Mouse (Mus musculus) CH12.LX (cell line): ENCODE results near the gene Tsku.
A peak's percentile ranks its signal among the peaks of the same experiment; 100 is the strongest.

Experiments used
- CTCF ChIP-seq, 2 experiments: IDR thresholded peaks in 1 of 2; conservative IDR thresholded peaks in 1 of 2; 2 replicates each; pipeline ENCODE4 v1.5.1; 2011 to 2012; ENCODE audit warnings: low read depth in 2 of 2, low read length in 2 of 2, improper control_type of control experiment in 1 of 2, inconsistent platforms in 1 of 2, mild to moderate bottlenecking in 1 of 2, moderate library complexity in 1 of 2
- EP300 ChIP-seq: IDR thresholded peaks from 2 replicates; pipeline ENCODE4 v1.6.1; 2011; ENCODE audit warnings: low read length, improper control_type of control experiment
- MAFK ChIP-seq: IDR thresholded peaks from 2 replicates; pipeline ENCODE4 v1.6.1; 2011; ENCODE audit warnings: low read length, improper control_type of control experiment; ENCODE audit not compliant: insufficient replicate concordance
- MAX ChIP-seq: IDR thresholded peaks from 2 replicates; pipeline ENCODE4 v1.6.1; 2011; ENCODE audit warnings: low read length, improper control_type of control experiment
- POLR2A ChIP-seq: IDR thresholded peaks from 2 replicates; pipeline ENCODE4 v1.6.1; 2011; ENCODE audit warnings: low read depth, mild to moderate bottlenecking, improper control_type of control experiment, low read length
- POLR2AphosphoS2 ChIP-seq: IDR thresholded peaks from 2 replicates; pipeline ENCODE4 v1.6.1; 2011; ENCODE audit warnings: low read depth, low read length, improper control_type of control experiment
- TCF12 ChIP-seq: IDR thresholded peaks from 2 replicates; pipeline ENCODE4 v1.6.1; 2014; ENCODE audit warnings: low read depth, mild to moderate bottlenecking, inconsistent platforms, low read length, improper control_type of control experiment
- USF2 ChIP-seq: conservative IDR thresholded peaks from 2 replicates; pipeline ENCODE4 v1.6.1; 2011; ENCODE audit warnings: low read depth, low read length, improper control_type of control experiment

DNA sequence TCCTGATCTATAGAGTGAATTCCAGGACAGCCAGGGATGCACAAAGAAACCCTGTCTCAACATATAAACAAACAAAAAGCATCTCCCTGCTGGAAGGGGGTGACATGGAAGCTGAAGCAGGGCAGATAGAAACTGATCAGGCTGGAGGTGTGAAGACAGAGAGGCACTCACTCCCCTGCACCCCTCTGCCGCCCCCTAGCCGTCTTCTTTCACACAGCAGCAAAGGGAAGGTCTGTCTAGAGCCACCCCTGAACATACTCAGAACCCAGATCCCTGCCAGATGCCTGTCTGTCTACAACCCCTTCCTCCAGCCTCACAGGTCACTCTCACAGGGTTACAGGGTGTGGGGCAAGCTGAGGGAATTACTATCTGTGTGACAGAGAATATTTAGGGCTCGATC is 16.8 kb downstream of the Tsku start:
- TF ChIP-seq USF2 (no peak), POLR2AphosphoS2 (no peak), CTCF (conservative IDR thresholded peaks at IDR 0.05 in 1 of 2, IDR thresholded peaks at IDR 0.05 in 1 of 2; ENCODE audit: low read depth in 2 of 2, low read length in 2 of 2) (peak; percentile 55 to 74), MAX (0 out of 2 replicates have a peak, but pooled peaks have one; percentile 27), POLR2A (no peak), MAFK (no peak), EP300 (no peak), TCF12 (no peak)
